Mouse (Mus musculus) adrenal gland, postnatal 36 days (tissue): ENCODE results near the gene Pnp2. TPM values are rescaled to one million over a fixed set of nuclear protein-coding genes. Genes with fewer than 3 reads are reported as not detected.
"Not testable (repeated sequence)": the region's sequence is repeated elsewhere in the genome, so short reads cannot be mapped to it uniquely, and the experiment has no call there.

Source experiments
- DNase-seq, 2 experiments: peaks; one replicate each; pipeline ENCODE4 v3.0.0; 2021; ENCODE audit warnings: mixed read lengths in 1 of 2
- long read RNA-seq, 2 experiments: library from polyadenylated mRNA; stranded (forward); transcript quantifications; one replicate each; pipeline ENCODE4 v2.0.0; 2021; ENCODE audit warnings: borderline sequencing depth in 2 of 2
- total RNA-seq, 2 experiments: library from RNA; stranded (reverse); gene quantifications; 2 replicates each; pipeline ENCODE4 v1.2.3; 2021

Pnp2 gene
- 1 to 10 TPM; 2.1 to 2.9 TPM for total RNA-seq
- long read RNA-seq, experiment 1, partial matches to known transcripts, result 0 of 2 reads
- long read RNA-seq, experiment 1, other reads (novel, unspliced or antisense), result 0 of 2 reads
- long read RNA-seq, experiment 2, partial matches to known transcripts, result 0 of 1 reads
- long read RNA-seq, experiment 2, other reads (novel, unspliced or antisense), result 0 of 1 reads

DNA sequence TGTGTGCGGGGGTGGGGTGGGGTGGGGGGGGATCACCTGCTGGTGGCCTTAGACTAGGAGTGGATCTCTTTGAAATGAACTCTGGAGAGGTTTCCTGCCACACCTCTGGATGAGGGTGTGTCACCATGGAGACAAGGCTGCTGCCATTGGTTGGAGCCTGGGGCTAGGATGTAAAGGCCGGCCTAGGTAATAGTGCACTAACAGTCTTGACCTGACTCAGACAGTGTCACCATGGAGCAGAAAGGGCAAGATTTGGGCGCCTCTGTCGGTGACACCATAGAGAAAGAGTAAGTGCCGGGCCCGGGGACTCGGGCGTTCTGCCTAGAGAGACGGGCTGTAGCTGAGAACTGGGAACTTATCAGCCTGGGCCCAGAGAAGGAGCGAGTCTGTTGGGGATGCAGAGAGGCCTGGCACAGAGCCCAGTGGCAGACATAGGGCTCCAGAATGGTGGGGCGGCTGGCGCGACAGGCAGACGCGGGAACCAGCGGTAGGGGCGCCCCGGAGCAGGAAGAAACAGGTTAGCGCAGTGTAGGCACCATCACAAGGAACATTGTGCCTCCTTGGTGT lies at the start of gene Pnp2:
Gene Pnp2, plus strand, starts transcription at position 51 of the 567 bp plus-strand sequence.
- DNase-seq, result peak; percentile 48 to 62

DNA sequence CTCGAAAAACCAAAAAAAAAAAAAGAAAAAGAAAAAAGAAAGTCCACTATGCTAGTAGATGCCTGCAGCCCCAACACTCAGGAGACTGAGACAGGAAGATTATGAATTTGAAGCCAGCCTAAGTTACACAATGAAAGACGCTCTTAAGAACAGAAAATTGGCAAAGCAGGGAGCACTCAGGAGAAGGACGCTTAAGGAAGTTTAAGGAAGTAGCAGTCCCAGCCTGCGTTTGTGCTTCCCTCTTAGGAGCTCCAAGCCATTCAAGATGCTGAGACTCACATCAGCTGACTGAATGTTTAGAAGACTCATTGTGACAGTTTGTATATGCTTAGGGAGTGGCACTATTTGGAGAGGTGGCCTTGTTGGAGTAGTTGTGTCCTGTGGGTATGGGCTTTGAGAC lies 47.7 kb upstream of the Pnp2 start:
- no peak for DNase-seq

DNA sequence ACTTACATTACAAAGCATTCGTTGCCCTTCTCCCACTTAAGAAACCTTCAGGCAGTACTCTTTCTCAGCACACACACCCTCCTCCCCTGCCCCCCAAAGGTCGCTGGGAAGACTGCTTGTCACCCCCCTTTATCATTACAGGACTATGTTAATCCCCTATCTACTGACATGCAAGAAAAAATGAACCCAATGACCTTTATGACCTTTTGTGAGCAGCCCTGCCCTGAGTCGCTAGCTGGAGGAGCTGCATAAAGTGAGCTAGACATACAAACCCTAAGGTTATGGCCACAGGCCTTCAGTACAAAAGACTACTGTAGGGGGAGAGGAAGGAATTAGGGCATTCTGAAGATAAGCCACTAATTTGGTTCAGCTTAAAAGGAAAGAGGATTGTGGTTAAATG lies 44.4 kb upstream of the Pnp2 start:
- DNase-seq, result no peak

DNA sequence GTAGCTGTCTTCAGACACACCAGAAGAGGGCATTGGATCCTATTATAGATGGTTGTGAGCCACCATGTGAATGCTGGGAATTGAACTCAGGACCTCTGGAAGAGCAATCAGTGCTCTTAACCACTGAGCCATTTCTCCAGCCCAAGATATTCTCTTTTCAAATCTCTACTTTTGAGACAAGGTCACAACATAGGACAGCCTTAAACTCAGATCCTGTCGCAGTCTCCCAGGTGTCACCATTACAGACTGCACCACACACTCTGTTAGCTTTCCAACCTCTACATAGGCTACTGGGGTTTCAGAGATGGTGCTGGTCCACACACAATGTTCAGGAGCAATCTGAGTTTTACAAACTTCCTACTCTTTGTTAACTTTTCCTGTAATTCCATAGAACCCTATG lies 32.4 kb upstream of the Pnp2 start:
- not testable (repeated sequence) for DNase-seq

DNA sequence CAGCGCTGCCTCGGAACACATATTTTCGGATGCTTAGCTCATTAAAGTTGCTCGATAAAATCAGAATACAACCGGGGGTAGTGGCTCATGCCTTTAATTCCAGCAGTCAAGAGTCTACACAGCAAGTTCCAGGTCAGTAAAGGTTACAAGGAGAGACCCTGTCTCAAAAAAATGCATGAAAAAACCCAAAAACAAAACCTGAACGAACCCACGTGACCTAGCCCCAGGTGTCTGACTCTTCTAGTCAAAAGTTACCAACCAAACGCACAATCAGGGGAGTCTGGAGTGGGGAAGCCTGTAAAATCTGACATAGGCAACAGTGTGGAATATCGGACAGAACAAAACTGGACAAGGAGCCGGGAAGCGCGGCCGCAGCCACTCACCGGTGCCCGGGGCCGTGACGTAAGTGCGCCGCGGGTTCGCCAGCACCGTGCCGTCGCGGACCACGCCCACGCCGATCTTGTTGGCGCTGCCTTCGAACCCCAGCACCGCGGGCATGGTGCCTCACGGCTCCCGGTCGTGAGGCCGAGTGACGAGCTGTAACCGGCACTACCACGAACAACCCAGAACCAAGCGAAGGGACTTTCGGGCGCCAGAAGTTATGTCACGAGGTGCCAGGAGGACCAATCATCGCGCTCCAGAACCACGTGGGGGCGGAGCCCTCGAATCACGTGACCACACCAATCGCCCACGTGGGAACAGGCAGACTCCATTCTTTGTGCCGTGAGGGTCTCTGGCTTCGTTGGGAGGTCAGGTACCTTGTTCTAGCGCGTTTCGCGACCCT lies 31.3 kb upstream of the Pnp2 start, which contains the start of the genes Osgep and Apex1:
Gene Osgep, minus strand, starts transcription at position 613 of the 784 bp plus-strand sequence.
Gene Apex1, plus strand, starts transcription at position 688 of the 784 bp plus-strand sequence.
- DNase-seq, result peak; percentile 95

DNA sequence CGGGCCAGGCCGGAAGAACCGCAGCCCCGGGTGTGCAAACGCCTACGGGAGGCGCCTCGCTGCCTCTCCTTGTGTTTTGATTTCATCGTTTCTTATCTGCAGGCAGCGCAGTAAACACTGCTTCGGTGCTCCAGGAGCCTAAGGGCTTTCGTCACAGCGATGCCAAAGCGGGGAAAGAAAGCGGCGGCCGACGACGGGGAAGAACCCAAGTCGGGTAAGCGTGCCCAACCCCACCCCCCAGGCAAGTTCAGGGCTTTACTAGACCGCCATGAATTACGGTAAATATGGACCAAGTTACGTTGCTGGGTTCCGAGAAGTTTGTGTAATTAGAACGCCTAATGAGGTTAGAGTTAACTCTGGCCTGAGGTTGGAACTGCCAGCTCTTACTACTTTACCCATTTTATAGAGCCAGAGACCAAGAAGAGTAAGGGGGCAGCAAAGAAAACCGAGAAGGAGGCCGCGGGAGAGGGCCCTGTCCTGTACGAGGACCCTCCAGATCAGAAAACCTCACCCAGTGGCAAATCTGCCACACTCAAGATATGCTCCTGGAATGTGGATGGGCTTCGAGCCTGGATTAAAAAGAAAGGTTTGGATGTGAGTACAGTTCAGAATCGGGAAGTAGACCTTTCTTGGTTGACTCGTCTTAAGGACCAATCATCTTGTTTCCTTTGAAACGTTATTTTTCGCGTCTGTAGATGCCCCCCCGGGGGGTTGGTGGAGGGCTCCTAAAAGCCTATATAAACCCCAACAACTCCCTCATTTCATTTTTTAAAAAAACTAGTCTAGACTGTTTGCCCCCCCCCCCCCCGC lies 30.5 kb upstream of the Pnp2 start:
- no peak for DNase-seq

DNA sequence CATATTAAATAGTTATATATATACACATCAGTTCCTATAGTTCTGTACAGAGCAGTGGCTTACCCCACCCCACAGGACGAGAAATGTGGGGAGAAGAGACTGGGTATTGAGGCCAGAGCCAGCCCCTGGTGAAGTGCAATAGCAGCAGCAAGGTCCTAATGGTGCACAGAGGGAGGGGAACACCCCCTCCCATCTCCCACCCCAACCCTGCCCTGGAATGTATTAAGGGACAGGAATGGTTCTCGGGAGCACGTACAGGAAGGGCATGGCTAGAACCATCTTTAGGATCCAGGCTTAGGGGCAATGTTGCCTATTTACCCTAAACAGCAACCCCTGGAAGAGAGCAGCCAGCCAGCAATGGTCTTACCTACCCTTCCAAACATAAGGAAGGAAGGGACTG lies 28.4 kb upstream of the Pnp2 start:
- DNase-seq, result no peak

DNA sequence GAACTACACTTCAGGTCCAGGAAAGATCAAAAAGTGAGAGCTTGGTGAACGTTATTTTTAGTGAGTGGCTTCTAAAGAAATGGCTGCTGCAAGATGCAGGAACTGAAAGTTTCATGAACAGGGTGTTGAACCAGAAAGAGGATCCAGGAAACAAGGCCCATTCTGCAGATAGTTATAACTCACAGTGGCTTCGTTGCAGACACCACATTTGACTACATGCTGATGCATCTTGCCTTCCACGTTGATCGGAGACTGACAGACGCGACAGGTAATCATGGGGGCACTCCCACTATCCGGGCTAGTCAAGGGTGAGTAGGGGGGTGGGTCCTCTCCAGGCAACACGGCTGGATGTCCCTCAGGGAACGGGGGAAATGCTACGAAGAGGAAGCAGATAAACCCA lies 25.8 kb upstream of the Pnp2 start:
- no peak for DNase-seq

DNA sequence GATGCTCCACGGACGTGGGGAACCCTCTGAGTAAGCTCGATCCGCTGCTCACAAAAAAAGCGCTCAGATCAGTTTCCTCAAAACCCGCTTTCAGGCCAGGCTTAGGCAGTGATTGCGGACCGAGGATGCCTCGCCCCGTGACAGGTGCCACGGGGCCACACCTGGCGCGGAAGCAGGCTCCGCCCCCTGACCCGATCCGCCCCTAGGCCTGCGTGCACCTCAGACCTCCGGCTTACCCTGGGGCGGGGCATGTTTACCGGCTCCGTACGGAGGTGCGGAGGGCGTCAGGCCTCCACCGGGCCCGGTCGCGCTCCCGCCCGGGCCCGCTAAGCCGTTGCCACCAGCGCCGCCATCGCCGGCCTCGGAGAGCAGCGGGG lies 25.4 kb upstream of the Pnp2 start:
- peak in 1 of 2 experiments; percentile 71 for DNase-seq

DNA sequence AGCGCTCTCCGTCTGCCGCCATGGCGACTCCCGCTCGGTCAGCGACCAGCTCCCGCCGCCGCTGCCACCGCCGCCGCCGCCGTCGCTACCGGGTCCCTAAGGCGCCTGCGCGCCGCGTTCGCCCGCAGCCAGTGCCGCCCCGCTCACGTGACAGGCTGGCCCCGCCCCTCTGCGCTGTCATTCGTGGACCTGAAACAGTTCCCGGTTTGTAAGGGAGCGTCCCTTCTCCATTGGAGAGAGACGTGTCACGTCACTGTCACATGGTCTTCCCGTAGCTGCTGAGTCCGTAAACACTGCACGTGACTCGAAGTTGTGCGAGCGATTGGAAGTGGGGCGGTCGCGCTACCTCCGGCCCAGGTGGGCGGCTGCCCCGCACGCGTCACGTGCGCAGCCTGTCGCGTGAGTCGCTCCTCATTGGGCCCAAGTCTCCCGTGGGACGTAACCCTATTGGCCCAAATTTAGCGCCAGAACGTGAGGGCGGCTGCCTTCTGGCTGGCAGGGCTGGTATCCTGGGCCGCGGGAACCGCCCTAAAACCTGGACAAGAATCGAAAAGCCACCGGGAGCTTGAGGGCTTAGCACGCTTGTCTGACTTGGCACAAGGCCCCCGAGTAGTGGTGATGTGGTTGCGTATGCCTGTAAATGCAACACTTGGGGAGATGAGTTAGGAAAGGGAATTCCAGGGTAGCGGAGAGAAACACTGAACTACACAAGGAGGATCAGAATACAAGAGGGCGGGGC lies 24.9 kb upstream of the Pnp2 start, which contains the start of the genes Pip4p1 and Pnp:
Gene Pip4p1, minus strand, starts transcription at position 103 of the 739 bp plus-strand sequence.
Gene Pnp, plus strand, starts transcription at position 329 of the 739 bp plus-strand sequence.
- peak; percentile 100 for DNase-seq

DNA sequence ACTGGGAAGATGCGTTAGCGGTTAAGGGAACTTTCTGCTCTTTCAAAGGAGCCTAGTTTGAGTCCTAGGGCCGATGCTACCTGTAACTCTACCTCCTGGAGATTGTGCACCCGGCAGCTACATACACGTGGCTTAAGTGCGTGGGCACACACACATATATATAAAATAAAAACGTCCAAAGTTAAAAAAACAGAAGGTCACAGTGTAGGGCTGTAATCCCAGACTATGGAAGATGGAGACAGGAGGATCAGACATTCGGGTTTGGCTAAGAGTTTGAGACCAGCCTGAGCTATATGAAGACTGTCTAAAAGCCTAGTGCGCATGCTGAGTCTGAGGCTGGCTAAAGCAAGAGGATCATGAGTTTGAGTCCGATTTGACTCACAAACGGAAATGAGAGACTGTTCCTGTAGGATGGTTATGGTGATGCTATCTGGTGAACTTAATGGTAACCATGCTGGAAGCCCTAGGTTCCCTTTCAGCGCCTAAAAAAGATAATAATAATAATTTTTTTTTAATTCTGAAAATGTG lies 24.2 kb upstream of the Pnp2 start:
- DNase-seq, result no peak

DNA sequence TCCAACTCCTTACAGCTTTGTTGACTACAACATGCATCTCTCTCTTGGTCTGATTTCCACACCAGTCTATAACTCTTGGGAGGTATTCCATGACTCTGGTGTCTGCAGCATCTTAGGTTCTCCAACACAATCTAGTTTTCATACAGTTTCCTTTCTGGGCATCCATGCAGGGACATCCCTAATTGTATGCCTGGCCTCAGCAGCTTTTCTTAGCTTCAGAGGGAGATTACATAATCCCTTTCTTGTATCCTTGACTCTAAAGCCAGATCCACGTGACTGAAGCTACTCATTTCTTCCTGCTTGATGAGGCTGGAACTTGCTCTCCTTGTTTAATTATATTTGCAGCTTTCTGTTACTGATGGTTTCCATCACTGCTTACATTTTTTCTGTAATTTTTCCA lies 19.1 kb upstream of the Pnp2 start:
- DNase-seq, result no peak

DNA sequence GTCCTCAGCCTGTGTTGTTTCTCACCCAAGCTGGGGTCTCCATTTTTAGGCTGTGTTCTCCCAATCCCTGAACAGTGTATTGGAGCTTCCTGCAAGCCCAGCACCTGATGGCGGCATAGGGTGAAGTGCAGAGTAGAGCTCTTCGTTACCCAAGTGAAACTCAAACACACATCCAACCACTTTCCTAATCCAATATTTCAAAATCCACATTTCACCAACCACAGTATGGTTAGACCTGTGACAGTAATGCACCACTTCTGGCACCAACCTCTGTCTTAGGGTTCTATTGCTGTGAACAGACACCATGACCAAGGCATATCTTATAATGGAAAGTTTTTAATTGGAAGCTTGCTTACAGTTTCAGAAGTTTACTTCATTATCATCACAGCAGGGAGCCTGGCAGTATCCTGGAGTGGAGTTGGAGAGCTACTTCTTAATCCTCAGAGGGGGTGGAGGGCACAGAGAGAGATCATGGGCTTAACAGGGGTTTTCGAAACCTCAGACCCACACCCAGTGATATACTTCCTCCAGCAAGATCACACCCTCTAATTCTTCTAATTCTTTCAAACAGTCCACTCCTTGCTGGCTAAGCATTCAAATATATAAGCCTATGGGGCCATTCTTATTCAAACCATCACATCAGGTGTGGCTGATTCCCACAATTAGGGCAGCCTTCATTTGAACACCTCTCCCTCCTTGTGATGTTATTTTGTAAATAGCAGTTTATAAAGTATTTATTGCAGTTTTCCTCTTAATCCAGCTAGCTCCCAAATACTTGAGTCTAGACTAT lies 17.5 kb upstream of the Pnp2 start:
- no peak for DNase-seq

DNA sequence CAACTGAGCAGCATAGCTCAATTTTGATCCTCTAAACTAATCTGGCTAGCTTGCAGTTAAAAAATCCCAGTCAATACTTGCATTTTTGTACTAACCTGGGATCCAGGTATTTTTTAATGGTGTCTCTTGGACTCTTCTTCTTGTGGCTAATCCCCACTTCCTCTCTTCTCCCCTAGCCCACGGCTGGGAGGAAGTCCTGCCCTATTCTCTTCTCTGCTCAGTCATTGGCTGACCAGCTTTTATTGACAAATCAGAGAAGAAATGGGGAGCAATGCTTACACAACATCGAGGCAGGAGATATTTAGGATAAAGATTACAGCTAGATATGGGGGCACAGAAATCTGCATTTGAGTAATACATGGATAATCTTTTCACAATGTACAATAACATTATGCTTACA lies 16.9 kb upstream of the Pnp2 start:
- no peak for DNase-seq

DNA sequence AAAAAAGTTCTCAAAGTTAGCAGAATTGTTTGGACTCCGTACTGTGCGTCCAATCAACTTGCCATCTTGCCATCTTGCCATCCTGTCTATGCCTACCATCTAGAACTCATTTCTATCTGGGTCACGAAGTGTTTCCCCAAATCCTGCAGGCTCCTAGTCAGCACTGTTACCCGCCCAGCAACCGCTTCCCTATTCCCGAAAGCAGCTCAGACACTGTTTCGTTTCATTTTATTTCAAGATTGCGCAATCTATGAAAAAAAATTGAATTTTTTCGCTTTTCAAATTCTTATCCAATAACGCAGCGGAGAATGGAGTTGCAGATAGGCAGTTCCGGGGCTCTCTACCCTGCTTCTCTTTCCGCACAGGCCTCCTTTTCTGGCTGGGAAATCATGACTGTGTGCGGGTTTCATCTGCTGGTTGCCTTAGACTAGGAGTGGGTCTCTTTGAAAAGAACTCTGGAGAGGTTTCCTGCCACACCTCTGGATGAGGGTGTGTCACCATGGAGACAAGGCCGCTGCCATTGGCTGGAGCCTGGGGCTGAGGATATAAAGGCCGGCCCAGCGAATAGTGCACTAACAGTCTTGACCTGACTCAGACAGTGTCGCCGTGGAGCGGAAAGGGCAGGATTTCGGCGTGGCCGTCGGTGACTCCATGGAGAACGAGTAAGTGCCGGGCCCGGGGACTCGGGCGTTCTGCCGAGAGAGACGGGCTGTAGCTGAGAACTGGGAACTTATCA lies 11.7 kb upstream of the Pnp2 start, which contains the start of gene Gm49342:
Gene Gm49342, plus strand, starts transcription at position 586 of the 736 bp plus-strand sequence.
- peak; percentile 95 to 98 for DNase-seq

DNA sequence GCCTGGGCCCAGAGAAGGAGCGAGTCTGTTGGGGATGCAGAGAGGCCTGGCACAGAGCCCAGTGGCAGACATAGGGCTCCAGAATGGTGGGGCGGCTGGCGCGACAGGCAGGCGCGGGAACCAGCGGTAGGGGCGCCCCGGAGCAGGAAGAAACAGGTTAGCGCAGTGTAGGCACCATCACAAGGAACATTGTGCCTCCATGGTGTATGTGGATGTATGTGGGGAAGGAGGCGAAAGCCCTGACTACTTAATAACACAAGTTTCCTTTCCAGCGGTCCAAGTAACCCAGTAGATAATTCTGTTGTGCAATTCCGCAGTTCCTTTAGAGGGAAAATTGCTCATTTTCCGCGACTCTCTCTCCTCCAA lies 11.1 kb upstream of the Pnp2 start:
- not testable (repeated sequence) for DNase-seq

DNA sequence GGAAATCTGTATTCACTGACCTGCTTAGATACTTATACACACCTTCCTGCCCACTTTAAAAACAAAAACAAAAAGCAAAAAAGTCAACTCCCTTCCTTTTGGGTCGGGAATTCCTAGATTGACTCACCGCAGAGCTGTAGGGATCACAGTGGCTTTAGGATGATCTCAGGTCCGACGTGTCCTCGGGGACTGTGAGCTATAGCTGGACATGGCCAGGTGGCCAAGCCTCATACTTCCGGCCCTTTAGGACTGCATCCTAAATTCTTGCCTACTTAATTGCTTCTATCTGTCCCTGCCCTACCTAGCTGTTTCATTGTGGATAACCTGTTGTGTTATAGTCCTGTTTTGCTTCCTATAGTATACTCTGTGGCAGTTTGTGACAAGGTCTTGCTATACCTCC lies 10.7 kb upstream of the Pnp2 start:
- DNase-seq, result not testable (repeated sequence)

DNA sequence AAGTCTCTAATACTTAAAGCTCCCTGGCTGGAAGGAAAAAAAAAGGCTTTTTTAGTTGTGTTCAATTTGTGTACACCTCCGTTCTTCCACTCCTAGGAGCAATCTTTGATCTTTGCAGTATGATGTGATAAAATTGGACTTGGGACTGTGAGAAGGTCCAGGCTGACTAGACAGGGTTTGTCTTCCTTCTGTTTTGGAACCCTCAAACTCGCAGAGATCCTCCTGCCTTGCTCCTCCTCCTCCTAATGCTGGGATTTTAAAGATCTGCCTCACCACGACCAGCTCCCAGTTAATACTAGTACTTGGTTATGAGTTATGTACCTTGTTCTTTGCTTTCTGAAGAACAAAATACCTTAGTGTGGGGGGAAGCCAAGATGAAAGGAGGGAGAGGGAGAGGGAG lies 10.3 kb upstream of the Pnp2 start:
- not testable (repeated sequence) for DNase-seq

DNA sequence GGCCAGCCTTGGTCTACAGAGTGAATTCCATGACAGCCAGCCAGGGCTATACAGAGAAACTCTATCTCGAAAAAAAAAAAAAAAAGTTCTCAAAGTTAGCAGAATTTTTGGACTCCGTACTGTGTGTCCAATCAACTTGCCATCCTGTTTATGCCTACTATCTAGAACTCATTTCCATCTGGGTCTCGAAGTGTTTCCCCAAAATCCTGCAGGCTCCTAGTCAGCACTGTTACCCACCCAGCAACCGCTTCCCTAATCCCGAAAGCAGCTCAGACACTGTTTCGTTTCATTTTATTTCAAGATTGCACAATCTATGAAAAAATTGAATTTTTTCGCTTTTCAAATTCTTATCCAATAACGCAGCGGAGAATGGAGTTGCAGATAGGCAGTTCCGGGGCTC lies 305 bp upstream of the Pnp2 start:
- DNase-seq, result no peak

DNA sequence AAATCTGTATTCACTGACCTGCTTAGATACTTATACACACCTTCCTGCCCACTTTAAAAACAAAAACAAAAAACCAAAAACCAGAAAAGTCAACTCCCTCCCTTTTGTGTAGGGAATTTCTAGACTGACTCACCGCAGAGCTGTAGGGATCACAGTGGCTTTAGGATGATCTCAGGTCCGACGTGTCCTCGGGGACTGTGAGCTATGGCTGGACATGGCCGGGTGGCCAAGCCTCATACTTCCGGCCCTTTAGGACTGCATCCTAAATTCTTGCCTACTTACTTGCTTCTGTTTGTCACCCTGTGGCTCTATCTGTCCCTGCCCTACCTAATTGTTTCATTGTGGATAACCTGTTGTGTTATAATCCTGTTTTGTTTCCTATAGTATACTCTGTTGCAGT lies 932 bp downstream of the Pnp2 start:
- DNase-seq, result not testable (repeated sequence)
